Mouse (Mus musculus) ovary, adult 18-20 months (tissue): ENCODE measurements around the gene Marcks.

ENCODE experiments used
- DNase-seq: peaks from one replicate; pipeline ENCODE4 v3.0.0; 2022; ENCODE audit warnings: low spot score, mixed read lengths

The Marcks gene

DNA sequence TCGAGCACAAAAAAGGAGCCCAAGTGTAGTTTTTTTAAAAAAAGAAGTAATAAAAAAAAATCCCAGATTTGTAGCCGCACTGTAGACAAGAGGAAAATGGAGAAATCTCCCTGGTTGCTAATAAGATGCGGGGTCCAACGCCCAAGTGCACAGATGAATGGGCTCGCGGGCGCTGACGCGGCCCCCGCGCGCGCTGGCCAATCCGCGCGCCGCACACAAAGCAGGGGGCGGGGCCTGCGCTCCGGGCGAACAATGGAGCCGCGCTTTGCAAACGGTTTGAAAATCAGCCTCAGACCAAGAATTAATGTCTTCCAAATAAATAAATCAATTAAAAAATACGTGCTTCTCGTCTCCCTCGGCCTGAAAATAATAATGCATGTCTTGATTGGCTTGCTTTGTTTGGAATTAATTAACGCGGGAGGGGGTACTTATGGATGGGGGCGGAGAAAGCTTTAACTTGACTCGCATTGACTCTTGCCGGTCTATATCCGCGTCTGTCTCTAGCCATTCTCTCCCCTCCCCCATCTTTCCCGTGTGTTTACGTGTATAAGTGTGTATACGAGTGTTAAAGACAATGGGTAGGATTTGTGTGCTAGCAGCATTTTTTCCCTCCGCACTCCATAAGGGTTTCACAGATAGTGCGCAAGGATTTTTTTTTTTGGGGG lies at the start of gene Marcks:
Gene Marcks, minus strand, starts transcription at position 143 of the 665 bp plus-strand sequence.
- peak; percentile 85 for DNase-seq

DNA sequence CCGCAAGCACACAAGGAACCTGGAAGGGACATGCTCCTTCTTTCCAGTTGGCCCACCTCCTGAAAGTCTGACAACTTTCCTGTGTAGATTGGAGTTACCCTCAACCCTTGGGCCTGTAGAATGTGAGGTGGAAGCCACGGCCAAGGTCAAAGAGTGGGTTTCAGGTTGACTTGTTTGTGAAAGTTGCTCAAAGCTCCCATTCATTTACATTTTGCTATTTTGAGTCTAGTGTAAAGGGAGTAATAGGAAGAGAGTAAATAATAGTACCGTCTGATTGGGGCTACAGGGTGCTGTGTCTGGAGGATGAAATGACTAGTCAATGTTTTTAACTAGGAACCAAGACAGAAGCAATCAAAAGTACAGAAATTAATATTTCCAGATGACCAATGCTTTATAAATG lies 38.4 kb upstream of the Marcks start:
- no peak for DNase-seq

- DNase-seq = no peak
Observed at GRCm38 (mm10) chr10:37172416-37172950, 33.8 kb upstream of the Marcks start.

DNA sequence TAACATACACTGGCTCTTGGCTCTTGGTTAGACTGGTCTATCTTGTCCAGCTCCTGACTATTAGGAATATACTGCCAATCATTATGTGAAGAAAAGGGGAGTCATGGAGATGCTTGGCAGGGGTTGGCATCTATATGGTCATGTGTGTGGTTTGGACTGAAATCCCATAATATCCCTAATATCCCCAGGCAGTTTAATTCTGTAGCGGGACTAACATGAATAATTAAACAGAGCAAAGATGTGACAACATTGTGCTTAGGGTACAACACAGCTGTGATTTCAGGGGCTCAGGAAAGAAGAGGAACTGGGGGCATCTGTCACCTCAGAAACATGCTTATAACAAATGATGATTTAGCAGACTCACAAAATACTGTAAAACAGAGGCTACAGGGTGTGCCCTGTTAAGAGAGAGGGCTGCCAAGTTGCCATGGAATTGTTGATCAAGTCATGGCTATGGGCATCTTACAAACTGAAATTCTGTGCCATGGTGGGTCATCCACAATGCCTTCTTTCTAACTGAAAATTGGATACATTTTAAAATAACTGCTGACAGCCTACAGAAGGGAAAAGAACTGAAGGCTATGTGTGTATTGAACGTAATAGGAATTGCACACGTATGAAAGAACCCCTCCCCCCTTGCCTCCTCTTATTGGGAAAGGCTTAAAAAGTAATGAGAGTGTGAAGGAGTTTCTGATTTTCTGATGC lies 33.1 kb upstream of the Marcks start:
- no peak for DNase-seq

GRCm38 (mm10) chr10:37170878-37171277 lies 32.2 kb upstream of the Marcks start:
- DNase-seq = no peak

DNA sequence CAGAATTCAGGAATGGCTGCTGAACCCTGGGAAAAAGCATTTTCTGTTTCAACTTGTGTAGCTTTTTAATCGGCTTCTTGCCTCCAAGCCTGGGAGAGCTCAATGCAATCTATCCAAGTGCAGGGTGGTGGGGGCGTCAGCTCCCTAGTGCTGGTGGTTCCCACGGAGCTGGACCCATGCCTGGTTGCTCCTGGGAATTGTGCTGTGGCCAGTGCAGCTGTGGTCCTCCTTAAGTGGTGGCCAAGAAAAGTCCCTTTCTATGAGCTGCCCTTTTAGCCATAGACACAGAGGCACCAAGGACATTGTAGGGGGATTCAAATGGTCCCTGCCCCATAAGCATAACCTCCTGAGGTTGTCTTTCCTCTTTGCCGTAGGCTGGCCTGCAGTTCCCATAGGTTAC lies 31.7 kb upstream of the Marcks start:
- DNase-seq = no peak

DNA sequence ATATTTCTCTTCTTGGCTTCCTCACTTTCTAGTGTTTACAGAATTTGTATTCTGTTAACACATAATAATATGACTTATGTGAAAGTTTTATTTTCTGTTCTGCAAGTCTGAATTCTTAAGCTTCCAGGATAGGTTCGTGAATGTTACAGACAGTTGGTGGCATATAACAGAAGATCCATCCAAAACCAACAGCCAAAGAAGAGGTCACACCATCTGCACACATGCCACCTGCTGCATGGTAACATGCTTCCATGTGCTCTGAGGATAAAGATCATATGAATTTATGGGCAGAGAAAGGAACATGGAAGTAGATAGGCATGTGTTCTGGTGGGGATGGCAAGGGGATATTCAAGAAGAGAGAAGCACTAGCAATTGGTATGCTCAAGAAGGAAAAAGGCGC lies 28.8 kb upstream of the Marcks start:
- no peak for DNase-seq

DNA sequence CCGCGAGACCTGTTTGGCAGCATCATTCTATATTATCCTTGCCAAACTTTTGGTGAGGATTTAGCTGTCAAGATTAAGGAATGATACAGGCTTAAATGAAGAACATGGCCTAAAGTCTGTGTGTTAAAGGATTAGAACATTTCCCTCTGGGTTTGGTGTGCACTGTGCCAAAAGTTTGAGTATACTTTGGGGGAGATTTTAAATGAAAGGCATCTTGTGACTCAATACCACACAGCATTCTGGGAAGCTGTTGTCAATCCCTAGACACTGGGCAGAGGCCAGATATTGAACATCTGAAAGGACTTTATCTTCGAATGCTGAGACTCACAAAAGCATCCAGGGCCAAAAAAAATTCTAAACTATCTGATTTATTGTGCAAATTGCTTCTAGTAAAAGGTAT lies 21.0 kb upstream of the Marcks start:
- no peak for DNase-seq

DNA sequence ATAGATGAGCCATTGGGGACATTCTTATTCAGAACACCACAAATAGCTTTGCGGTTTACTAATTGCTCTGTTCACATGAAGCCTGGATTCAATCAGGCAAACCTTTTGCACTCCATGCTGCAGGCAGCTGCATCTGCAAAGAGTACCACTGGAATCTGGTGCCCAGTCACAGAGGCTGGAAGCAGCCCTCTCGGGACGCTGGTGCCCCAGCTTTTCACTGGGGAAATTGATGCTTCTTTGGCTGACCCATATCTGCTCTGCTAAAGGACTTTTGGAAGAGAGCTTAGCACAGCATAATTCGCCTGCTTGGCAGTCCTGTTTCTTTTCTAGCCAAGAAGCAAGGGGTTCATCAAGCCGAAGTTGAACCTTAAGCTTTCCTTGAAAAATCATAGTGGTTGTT lies 18.4 kb upstream of the Marcks start:
- no peak for DNase-seq

DNA sequence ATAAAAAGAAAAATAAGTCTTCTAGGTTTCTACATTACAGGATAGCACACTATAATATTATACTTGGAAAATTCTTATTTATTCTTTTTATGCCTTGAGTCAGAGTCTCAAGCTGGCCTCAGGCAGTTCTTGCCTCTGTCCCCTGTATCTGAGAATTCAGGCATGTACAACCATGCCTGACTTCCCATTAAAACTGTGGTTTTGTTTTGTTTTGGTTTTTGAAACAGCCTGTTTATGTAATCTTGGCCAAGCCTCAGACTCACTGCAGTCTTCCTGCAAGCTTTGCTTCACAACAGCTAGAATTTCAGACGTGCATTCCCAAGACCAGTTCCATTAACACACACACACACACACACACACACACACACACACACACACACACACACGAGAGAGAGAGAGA lies 16.4 kb upstream of the Marcks start:
- DNase-seq = no peak

DNA sequence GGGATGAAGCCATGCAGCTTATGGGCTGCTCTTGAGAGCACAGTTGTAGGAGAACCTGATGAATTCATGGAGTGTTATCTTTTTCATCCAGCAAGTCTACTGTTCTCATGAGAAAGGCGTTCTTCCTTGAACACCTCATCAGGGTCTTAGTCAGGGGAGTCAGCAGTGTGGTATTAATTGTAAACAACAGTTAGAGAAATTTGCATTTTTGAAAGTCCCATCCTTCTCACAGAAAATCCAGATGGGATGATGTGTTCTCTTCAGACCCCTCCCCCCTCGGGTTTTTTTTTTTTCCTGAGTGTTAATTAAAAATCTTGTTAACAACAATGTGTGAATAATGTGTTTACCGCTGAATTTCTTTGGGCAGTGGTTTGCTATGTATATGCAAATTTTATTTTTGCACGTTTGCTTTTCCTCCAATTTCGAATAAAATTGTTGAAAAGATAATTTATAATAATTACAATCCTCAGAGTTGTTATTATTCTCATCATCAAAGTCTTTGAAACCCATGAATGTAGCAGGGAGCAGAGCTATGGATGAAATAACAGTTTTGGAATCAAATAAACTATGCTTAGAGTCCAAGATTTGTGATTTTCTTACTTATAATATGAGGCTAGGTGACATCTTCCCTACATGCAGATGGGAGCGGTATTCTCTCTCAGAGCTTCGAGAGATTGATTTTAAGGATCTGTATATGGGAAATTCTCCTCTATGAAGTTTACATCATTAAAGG lies 13.0 kb upstream of the Marcks start:
- DNase-seq = no peak

DNA sequence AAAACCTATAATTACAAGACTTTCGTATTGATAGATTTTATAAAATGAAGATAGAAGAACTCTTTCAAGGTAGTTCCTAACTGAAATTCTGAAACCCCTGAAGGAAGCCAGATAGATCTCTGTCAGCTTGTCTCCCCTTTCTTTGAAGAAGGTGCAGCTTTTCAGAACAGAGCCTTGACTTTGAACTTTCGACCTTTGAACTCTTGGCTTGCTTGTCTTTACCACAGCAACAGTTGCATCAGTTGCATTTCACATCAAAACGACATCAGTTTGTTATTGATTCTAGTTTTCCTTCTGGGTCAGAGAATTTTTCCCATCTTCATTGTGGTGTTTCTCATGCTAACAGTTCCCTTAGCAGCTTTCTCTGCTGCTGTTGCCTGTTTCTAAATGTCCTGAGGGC lies 9.3 kb upstream of the Marcks start:
- DNase-seq = no peak

GRCm38 (mm10) chr10:37145456-37145855 lies 6.7 kb upstream of the Marcks start:
- DNase-seq = no peak

- no peak for DNase-seq
Observed at GRCm38 (mm10) chr10:37141621-37142020, 2.9 kb upstream of the Marcks start.

- peak; percentile 95 for DNase-seq
Observed at GRCm38 (mm10) chr10:37140736-37141451, 2.2 kb upstream of the Marcks start.

DNA sequence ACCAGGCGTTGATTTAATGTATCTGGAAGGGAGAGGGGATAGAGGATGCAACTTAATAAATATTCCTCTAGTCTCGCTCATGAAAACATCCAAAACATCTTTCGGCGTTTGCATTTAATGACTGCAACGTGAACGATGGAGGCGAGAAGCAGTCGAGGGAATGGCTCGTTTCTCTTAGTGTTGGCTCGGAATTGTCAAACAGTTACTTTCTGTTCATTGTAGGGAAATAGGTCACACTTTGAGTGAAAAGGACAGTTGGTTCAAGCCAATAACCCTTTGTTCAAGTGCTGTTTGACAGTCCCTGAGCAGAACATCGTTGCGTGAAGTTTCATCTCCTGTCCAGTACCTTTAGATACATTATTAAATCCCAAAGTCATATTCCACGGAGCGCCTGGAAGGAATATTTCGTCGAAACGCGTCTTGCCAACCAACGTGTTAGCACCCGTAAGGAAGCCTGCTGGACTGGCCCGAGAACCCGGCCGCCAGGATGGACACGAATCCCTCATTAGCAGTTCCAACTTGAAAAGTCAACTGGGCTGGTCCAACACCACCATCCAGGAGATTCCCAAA lies 1.5 kb upstream of the Marcks start:
- peak; percentile 24 for DNase-seq

DNA sequence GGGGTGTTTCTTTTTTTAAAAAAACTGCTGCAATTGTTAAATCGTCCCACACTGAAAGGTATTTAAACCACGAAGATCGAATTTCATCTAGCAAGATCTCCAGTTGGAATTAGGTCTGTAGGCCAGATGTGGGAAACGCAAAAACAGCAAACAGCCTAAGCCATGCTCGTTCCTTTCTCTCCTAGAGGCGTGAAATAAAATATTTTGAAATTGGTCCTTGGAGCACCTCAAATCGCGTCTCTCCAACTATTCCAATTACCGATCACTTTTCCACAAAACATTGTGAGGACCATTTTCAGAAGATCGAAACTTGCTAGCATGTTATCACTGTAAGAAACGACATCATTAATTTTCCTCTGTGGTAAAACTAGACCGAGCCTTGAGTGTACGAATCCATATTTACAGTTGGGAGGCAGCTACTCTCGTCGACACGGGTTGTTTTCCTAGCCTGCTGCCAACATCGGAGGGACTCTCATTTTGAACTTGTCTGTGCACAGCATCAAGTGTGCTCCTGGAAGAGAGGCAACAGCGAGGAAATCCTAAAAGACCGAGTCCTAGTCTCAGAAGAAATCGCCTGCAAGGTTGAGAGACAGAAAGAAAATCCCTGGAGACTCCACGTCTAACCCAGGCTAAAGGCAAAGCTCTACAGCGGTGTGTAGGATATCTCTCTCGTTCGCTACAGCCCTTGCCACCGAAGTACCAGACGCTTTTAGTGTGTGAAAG lies 884 bp upstream of the Marcks start:
- DNase-seq = no peak

GRCm38 (mm10) chr10:37138311-37138731 lies 399 bp downstream of the Marcks start:
- DNase-seq = no peak

GRCm38 (mm10) chr10:37137531-37138310 lies 999 bp downstream of the Marcks start:
- peak; percentile 31 for DNase-seq

DNA sequence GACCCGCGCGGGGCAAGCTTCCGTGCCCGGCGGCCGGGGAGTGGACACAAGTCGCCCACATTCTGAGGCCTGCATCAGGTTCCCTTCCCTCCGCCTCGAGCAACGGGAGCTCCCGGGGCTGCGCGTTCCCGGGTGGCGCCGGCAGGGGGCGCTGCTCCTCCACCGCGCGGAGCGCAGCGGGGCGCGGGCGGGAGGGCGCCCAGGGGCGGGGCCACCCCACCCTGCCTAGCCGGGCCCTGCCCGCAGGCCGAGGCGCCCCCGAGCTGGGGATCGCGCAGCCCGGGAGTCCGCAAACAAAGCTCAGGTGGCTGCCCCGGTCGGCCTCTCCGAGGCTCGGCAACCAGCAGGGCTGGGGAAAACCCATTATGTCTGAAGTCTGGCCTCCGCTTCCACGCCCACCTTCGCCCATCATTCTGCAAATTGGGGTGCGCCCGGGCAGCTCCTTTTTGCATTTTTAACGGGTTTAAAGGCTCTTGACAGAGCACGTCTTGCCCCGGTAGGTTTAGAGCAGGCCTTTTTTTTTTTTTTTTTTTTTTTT lies 1.7 kb downstream of the Marcks start:
- peak; percentile 86 for DNase-seq
